Mouse (Mus musculus): Measurements from ENCODE around the gene Itpr2. TPM values are rescaled to one million over a fixed set of nuclear protein-coding genes. Genes with fewer than 3 reads are reported as not detected.

The Itpr2 gene
- polyA plus RNA-seq, 1 experiment from 2014 or later: 7.5 TPM

GRCm38 (mm10) chr6:146446032-146446704, 55.9 kb downstream of the Itpr2 start:
- H3K27me3 ChIP-seq (ENCODE audit: control insufficient read depth, insufficient read depth, low read depth, low read length): no peaks in the 10 kb centered on the region
- H3K27ac ChIP-seq (ENCODE audit: low read length): no peak overlapping the region
- H3K4me3 ChIP-seq (ENCODE audit: low read depth, low read length): no peak overlapping the region
- no peak overlapping the region for H3K4me2 ChIP-seq (ENCODE audit: low read depth, low read length)
- H3K9me3 ChIP-seq (replicated peaks; ENCODE audit: control insufficient read depth, low read length): no peaks in the 10 kb centered on the region
- H3K9ac ChIP-seq (ENCODE audit: low read depth, low read length): no peak overlapping the region
- H3K36me3 ChIP-seq (ENCODE audit: control insufficient read depth, insufficient read depth): no peaks in the 10 kb centered on the region
- 69% methylated on average over 11 of the region's 11 CpGs for WGBS (ENCODE audit: insufficient replicate concordance)
- ATAC-seq (ENCODE audit: low read depth): no peak
- no peaks in the 10 kb centered on the region for H3K4me1 ChIP-seq (ENCODE audit: control insufficient read depth, low read depth, low read length)

DNA sequence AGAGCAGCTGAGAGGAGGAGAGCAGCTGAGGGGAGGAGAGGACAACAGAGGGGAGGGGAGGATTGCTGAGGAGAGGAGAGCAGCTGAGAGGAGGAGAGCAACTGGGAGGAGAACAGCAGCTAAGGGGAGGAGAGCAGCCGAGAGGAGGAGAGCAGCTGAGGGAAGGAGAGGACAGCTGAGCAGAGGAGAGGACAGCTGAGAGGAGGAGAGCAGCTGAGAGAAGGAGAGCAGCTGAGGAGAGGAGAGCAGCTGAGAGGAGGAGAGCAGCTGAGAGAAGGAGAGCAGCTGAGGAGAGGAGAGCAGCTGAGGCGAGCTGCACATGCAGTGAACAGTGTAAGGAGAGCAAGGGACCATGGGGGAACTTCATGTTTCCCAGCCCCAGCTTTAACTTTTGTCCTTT, 62.2 kb downstream of the Itpr2 start:
- Histone ChIP-seq H3K9me3 (replicated peaks; ENCODE audit: control insufficient read depth, low read length) (no peaks in the 10 kb centered on the region), H3K27me3 (ENCODE audit: control insufficient read depth, insufficient read depth, low read depth, low read length) (no peaks in the 10 kb centered on the region), H3K4me2 (ENCODE audit: low read depth, low read length) (no peak overlapping the region), H3K27ac (ENCODE audit: low read length) (no peak overlapping the region), H3K4me1 (ENCODE audit: control insufficient read depth, low read depth, low read length) (no peaks in the 10 kb centered on the region), H3K36me3 (ENCODE audit: control insufficient read depth, insufficient read depth) (no peaks in the 10 kb centered on the region), H3K4me3 (ENCODE audit: low read depth, low read length) (no peak overlapping the region), H3K9ac (ENCODE audit: low read depth, low read length) (no peak overlapping the region)
- WGBS (ENCODE audit: insufficient replicate concordance): 38% methylated on average over 2 of the region's 2 CpGs
- no peak for ATAC-seq (ENCODE audit: low read depth)

DNA sequence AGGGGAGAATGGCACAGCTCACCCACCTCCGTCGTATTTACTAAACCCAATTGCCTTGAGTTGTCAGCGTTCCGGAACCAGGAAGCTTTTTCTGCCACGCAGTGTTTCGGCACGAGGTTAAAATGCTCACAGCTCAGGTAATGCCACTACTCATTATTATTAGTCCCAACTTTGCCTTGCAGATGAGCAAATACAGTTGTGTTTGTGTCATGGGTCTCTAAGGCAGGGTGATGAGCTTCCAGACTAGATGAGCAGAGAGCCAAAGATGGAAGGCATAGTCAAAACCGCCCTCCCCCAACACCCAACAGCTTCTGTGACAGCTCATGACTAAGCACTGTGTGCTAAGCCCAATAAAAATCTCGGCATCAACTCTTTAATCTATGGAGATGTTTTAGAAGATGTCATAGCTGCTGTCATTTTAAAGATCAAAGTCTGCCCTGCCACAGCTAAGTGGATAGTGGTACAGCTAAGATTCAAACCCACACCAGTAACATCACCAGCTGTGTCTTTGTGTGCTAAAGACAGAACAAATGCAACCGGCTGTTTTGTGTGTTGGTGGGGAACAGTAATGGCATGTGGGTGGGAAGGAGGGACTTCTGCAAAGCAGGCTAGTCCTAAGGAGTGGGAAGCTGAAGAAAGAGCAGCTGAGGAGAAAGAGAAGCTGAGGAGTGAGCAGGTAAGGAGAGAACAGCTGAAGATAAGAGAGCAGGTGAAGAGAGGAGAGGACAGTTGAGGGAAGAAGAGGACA, 62.8 kb downstream of the Itpr2 start:
- 62% methylated on average over 10 of the region's 10 CpGs for WGBS (ENCODE audit: insufficient replicate concordance)
- no peaks in the 10 kb centered on the region for H3K4me1 ChIP-seq (ENCODE audit: control insufficient read depth, low read depth, low read length)

DNA sequence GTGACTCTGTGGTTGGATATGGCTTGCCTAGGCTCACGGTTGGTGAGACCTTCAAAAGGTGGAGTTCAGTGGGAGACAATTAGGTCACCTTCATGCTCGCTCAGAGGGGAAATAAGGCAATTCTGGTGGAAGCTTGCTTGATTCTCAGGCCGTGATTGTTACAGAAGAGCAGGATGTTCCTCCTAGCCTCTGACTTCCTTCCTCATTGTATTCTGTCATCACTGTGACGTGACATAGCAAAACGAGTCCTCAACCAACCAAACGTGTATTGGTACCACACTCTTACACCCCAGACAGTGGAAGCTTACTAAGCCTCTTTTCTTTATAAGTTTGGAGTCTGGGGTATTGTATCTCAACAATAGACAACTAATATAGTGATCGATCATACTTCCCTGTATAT, 64.0 kb downstream of the Itpr2 start:
- H3K27ac ChIP-seq (ENCODE audit: low read length): no peak overlapping the region
- H3K27me3 ChIP-seq (ENCODE audit: control insufficient read depth, insufficient read depth, low read depth, low read length): no peaks in the 10 kb centered on the region
- H3K4me1 ChIP-seq (ENCODE audit: control insufficient read depth, low read depth, low read length): no peaks in the 10 kb centered on the region
- H3K9ac ChIP-seq (ENCODE audit: low read depth, low read length): no peak overlapping the region
- H3K4me2 ChIP-seq (ENCODE audit: low read depth, low read length): no peak overlapping the region
- ATAC-seq (ENCODE audit: low read depth): no peak
- WGBS (ENCODE audit: insufficient replicate concordance): 26% methylated on average over 7 of the region's 7 CpGs
- no peaks in the 10 kb centered on the region for H3K9me3 ChIP-seq (replicated peaks; ENCODE audit: control insufficient read depth, low read length)
- H3K4me3 ChIP-seq (ENCODE audit: low read depth, low read length): no peak overlapping the region
- no peaks in the 10 kb centered on the region for H3K36me3 ChIP-seq (ENCODE audit: control insufficient read depth, insufficient read depth)

More for the DNA sequence above, 62.8 kb downstream of the Itpr2 start:
- H3K4me3 ChIP-seq (ENCODE audit: low read depth, low read length): no peak overlapping the region
- no peak overlapping the region for H3K9ac ChIP-seq (ENCODE audit: low read depth, low read length)
- ATAC-seq (ENCODE audit: low read depth): no peak
- no peak overlapping the region for H3K4me2 ChIP-seq (ENCODE audit: low read depth, low read length)
- no peaks in the 10 kb centered on the region for H3K9me3 ChIP-seq (replicated peaks; ENCODE audit: control insufficient read depth, low read length)
- no peak overlapping the region for H3K27ac ChIP-seq (ENCODE audit: low read length)
- no peaks in the 10 kb centered on the region for H3K27me3 ChIP-seq (ENCODE audit: control insufficient read depth, insufficient read depth, low read depth, low read length)
- no peaks in the 10 kb centered on the region for H3K36me3 ChIP-seq (ENCODE audit: control insufficient read depth, insufficient read depth)

DNA sequence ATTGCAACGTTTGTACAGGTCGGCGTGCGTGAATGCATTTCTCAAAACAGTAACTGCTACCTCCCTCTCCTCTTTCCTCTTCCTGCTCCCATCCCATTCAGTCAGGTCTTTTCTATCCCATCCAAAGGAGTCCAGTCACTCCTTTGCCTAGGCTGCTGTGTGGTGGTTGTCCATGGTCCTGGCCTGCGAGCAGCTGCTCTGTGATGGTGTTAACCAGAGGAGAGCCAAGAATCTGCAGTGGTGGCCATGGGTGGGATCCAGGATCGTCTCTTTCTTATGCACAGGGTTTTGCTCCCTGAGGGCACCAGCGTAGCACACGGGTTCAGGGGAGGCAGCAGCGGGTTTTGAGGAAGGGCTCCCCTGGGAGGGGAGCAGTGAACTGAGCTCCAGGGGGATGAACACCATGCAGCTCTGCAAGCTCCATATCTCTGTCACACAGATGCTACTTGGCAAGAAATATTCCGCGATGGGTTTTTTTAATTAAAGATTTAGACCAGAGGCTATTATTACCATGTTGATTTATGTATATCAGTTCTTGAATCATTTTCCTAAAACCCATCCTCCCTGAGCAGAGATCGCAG, 65.0 kb downstream of the Itpr2 start:
- Histone ChIP-seq H3K27ac (ENCODE audit: low read length) (no peak overlapping the region), H3K4me1 (ENCODE audit: control insufficient read depth, low read depth, low read length) (no peaks in the 10 kb centered on the region), H3K9ac (ENCODE audit: low read depth, low read length) (no peak overlapping the region), H3K9me3 (replicated peaks; ENCODE audit: control insufficient read depth, low read length) (no peaks in the 10 kb centered on the region), H3K4me2 (ENCODE audit: low read depth, low read length) (no peak overlapping the region), H3K36me3 (ENCODE audit: control insufficient read depth, insufficient read depth) (no peaks in the 10 kb centered on the region), H3K4me3 (ENCODE audit: low read depth, low read length) (no peak overlapping the region), H3K27me3 (ENCODE audit: control insufficient read depth, insufficient read depth, low read depth, low read length) (no peaks in the 10 kb centered on the region)
- WGBS (ENCODE audit: insufficient replicate concordance): 53% methylated on average over 12 of the region's 12 CpGs
- ATAC-seq (ENCODE audit: low read depth): no peak

DNA sequence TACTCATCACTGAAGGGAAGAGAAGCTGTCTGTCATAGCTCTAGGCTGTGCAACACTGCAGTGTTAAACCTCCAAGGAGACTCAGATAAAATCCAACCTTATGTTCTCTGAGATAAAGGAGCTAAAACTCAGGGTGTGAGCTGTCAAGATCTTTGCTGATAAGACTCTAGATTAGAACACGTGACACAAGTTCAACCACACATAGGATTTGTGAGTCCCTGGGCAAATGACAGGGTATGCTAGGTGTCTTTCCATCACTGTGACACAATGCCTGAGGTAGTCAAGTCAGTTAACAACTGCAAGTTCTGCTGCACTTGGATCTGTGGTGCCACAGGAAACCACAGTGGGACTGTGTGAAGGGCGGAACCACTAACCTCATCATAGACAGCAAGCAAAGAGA, 67.8 kb downstream of the Itpr2 start:
- no peaks in the 10 kb centered on the region for H3K9me3 ChIP-seq (replicated peaks; ENCODE audit: control insufficient read depth, low read length)

GRCm38 (mm10) chr6:146432218-146432865, 69.7 kb downstream of the Itpr2 start:
- WGBS (ENCODE audit: insufficient replicate concordance): 49% methylated on average over 8 of the region's 8 CpGs
- ATAC-seq (ENCODE audit: low read depth): no peak
- no peak overlapping the region for H3K4me3 ChIP-seq (ENCODE audit: low read depth, low read length)
- no peak overlapping the region for H3K27ac ChIP-seq (ENCODE audit: low read length)
- H3K36me3 ChIP-seq (ENCODE audit: control insufficient read depth, insufficient read depth): no peaks in the 10 kb centered on the region
- H3K9me3 ChIP-seq (replicated peaks; ENCODE audit: control insufficient read depth, low read length): no peaks in the 10 kb centered on the region
- H3K4me1 ChIP-seq (ENCODE audit: control insufficient read depth, low read depth, low read length): no peaks in the 10 kb centered on the region
- no peaks in the 10 kb centered on the region for H3K27me3 ChIP-seq (ENCODE audit: control insufficient read depth, insufficient read depth, low read depth, low read length)
- H3K9ac ChIP-seq (ENCODE audit: low read depth, low read length): no peak overlapping the region
- H3K4me2 ChIP-seq (ENCODE audit: low read depth, low read length): no peak overlapping the region

More for the DNA sequence above, 67.8 kb downstream of the Itpr2 start:
- Histone ChIP-seq H3K27ac (ENCODE audit: low read length) (no peak overlapping the region), H3K4me2 (ENCODE audit: low read depth, low read length) (no peak overlapping the region), H3K36me3 (ENCODE audit: control insufficient read depth, insufficient read depth) (no peaks in the 10 kb centered on the region), H3K9ac (ENCODE audit: low read depth, low read length) (no peak overlapping the region), H3K27me3 (ENCODE audit: control insufficient read depth, insufficient read depth, low read depth, low read length) (no peaks in the 10 kb centered on the region), H3K4me3 (ENCODE audit: low read depth, low read length) (no peak overlapping the region), H3K4me1 (ENCODE audit: control insufficient read depth, low read depth, low read length) (no peaks in the 10 kb centered on the region)
- no peak for ATAC-seq (ENCODE audit: low read depth)
- 45% methylated on average over 2 of the region's 2 CpGs for WGBS (ENCODE audit: insufficient replicate concordance)

- Histone ChIP-seq H3K9me3 (replicated peaks; ENCODE audit: control insufficient read depth, low read length) (no peaks in the 10 kb centered on the region), H3K27me3 (ENCODE audit: control insufficient read depth, insufficient read depth, low read depth, low read length) (no peaks in the 10 kb centered on the region), H3K4me1 (ENCODE audit: control insufficient read depth, low read depth, low read length) (no peaks in the 10 kb centered on the region), H3K36me3 (ENCODE audit: control insufficient read depth, insufficient read depth) (no peaks in the 10 kb centered on the region), H3K9ac (ENCODE audit: low read depth, low read length) (no peak overlapping the region), H3K4me2 (ENCODE audit: low read depth, low read length) (no peak overlapping the region), H3K27ac (ENCODE audit: low read length) (no peak overlapping the region), H3K4me3 (ENCODE audit: low read depth, low read length) (no peak overlapping the region)
- WGBS (ENCODE audit: insufficient replicate concordance): 68% methylated on average over 7 of the region's 7 CpGs
- no peak for ATAC-seq (ENCODE audit: low read depth)
Observed at GRCm38 (mm10) chr6:146431777-146432176, 70.2 kb downstream of the Itpr2 start.
